Mouse (Mus musculus) cerebellum, adult 11-12 months (tissue): Measurements from ENCODE around the gene Ap1s1.

Source experiments
- DNase-seq: peaks from one replicate; pipeline ENCODE4 v3.0.0; 2022

Gene Ap1s1

DNA sequence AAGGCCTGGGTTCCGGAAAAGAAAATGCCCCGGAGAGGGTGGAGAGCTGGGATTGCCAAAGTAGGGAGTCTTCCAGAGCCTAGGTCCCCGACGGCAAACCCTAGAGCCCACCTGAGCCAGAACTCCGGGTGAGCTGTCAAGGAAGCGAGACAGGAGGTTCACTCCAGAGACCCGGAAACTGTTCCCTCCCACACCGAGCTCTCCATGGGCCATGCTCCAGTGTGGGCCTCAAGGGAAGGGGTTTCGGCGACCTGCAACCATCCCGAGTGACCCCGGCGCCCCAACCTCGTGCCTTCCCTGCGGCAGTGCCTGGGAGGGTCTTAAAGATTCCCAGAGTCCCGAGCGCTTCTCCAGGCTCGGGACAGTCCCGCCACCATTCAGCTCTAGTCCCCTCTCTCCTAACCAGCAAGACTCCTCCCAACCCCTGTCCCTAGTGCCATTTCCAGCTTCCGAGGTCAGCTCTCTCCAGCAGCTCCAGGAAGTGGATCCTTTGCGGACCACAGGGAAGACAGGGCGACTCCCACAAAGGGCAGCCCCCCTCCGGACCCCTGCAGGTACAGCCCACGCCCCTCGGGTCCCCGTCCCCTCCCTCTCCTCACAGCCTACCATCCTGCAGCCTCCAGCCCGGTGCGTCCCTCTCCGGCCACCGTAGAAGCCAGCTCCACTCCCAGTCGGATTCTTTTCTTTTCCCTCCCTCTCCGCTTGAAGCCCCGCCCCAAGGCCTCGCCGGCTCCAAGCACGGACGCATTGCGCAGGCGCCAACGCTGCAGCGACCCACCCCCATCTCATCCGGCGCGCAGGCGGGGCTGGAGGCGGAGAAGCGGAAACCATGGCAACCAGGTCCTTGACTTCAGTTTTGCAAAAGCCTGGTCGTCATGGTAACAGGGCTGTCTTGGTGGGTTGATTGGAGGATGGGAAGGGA is at the start of gene Ap1s1:
Gene Ap1s1, minus strand, starts transcription at position 734 of the 922 bp plus-strand sequence.
- DNase-seq: peak; percentile 99

- DNase-seq: no peak
Measured at GRCm38 (mm10) chr5:137095135-137095534, 49.2 kb upstream of the Ap1s1 start.

GRCm38 (mm10) chr5:137093720-137094119 is 47.8 kb upstream of the Ap1s1 start:
- no peak for DNase-seq

GRCm38 (mm10) chr5:137091560-137091959 is 45.6 kb upstream of the Ap1s1 start:
- DNase-seq: no peak

DNA sequence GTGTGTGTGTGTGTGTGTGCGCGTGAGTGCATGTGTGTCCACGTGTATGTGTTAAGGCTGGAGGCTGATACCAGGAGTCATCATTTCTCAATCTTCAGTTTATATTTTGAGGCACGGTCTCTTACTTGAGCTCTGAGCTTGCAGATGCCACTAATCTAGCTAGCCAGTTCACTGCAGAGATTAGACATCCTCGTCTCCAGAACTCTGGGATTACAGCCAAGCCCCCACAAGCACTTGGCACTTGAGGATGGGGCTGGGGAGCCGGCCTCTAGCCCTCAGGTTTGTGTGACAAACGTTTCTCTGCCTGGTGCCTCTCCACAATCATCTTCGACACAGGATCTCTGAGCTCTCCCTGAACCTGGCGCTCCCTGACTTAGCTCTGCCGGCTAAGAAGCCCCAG is 44.9 kb upstream of the Ap1s1 start:
- DNase-seq: no peak

DNA sequence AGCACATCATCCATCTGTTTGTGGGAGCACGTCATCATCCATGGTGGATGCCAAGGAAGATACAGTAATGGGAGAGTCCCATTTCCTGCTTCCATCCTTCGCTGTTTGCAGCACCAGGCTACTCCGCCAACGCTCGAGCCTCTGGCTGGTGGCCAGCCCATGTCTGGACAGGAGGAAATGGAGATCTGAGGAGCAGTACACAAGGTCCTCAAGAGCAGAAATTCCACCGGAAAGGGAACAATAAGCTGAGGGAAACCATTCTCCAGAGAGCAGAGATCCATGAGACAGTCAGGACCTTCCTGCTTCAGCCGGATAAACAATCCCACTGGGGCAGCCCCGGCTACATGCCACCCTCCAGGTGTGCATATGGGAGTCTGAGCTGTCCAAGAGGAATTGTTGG is 41.5 kb upstream of the Ap1s1 start:
- no peak for DNase-seq

DNA sequence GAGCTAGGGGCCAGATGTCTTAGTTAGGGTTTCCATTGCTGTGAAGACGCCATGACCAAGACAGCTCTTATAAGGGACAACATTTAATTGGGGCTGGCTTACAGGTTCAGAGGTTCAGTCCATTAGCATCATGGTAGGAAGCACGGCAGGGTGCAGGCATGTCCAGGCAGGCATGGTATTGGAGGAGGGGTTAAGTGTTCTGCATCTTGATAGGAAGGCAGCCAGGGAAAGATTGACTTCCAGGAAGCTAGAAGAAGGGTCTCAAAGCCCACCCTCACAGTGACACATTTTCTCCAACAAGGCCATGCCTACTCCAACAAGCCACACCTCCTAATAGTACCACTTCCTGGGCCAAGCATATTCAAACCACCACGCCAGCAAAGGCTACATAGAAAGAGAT is 39.8 kb upstream of the Ap1s1 start:
- DNase-seq: no peak

- DNase-seq: no peak
Measured at GRCm38 (mm10) chr5:137085021-137085420, 39.1 kb upstream of the Ap1s1 start.

- DNase-seq: no peak
Measured at GRCm38 (mm10) chr5:137083051-137083450, 37.1 kb upstream of the Ap1s1 start.

- DNase-seq: no peak
Measured at GRCm38 (mm10) chr5:137079849-137080248, 33.9 kb upstream of the Ap1s1 start.

DNA sequence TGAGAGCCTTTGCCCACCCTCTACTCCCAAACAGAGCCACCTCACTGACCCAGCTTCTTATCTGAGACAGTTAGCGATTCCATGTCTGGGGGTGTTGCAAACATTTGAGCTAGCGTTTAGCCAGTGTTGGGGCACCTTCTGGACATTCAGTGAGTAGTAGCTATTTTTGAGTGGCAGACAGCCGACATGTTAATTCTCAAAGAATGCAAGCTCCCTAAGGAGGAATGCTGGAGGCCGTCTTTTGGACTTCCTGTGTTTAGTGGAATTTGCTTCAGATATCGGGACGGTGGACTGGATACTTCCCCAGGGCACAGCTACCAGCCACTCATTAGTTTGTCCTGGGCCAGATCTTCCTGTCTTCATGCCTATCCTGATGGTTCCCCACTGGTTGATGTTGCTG is 32.7 kb upstream of the Ap1s1 start:
- DNase-seq: no peak

- DNase-seq: no peak
Measured at GRCm38 (mm10) chr5:137078041-137078440, 32.1 kb upstream of the Ap1s1 start.

- DNase-seq: no peak
Measured at GRCm38 (mm10) chr5:137077187-137077586, 31.3 kb upstream of the Ap1s1 start.

GRCm38 (mm10) chr5:137076191-137076930 is 30.4 kb upstream of the Ap1s1 start:
- peak; percentile 15 for DNase-seq

DNA sequence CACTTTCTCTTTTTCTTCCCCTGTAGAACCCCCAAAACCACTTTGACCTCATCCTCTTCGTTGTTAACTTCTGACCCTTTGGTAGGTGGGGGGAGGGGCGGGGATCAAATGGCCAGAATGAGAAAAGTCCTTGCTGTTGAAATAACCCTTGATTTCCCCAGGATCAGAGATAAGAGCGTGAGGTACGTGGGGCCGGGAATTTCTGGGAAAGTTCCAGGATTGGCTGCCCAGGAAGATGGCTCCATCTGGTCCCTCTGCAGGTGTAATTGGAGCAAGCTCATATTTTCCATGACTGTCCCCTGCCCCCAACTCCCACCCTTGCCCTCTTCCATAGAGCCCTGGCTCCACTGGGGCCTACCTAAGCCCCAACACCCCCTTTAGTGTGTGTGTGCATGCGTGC is 29.8 kb upstream of the Ap1s1 start:
- DNase-seq: peak; percentile 48

DNA sequence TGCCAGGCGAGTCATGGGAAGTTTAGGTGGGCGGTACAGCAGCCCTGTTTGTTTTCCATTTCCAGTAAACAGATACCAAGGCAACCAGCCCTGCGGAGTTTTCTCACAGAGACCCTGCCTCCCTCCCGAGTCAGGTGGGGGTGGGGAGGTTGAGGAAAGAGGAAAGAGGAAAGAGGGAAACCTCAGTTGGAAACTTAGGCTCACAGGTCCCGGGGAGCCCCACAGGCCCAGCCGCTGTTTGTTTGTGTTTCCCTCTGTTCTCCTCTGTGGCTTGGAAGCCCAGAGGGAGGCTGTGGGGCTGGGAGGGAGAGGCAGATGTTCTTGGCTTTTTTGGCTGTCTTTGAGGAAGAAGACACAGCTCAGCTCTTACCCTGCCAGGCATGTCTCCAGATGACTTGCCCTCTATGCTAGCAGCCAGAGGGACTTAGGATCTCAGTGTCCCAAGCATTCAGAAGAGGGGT is 28.3 kb upstream of the Ap1s1 start:
- DNase-seq: no peak

- no peak for DNase-seq
Measured at GRCm38 (mm10) chr5:137073141-137073540, 27.2 kb upstream of the Ap1s1 start.

GRCm38 (mm10) chr5:137072079-137072960 is 26.4 kb upstream of the Ap1s1 start, which contains the start of gene Serpine1:
Gene Serpine1 (minus strand): TSS chr5:137072268.
- peak; percentile 39 for DNase-seq

- DNase-seq: no peak
Measured at GRCm38 (mm10) chr5:137070881-137071605, 25.1 kb upstream of the Ap1s1 start.

DNA sequence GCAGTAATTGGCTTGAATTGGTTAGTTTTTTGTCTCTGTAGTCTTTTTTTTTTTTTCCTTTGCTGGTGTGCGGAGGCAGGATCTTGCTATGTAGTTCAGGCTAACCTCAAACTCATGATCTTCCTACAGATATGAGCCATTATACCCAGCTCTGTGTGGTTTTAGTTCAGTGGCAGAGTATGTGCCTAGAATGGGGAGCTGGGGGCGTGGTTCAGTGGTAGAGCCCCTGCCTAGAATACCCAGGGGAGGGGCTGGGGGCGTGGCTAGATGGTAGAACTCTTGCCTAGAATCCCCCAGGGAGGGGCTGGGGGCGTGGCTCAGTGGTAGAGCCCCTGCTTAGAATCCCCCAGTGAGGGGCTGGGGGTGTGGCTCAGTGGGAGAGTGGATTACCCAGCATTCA is 22.8 kb upstream of the Ap1s1 start:
- DNase-seq: no peak

GRCm38 (mm10) chr5:137065923-137066322 is 20.0 kb upstream of the Ap1s1 start:
- no peak for DNase-seq

DNA sequence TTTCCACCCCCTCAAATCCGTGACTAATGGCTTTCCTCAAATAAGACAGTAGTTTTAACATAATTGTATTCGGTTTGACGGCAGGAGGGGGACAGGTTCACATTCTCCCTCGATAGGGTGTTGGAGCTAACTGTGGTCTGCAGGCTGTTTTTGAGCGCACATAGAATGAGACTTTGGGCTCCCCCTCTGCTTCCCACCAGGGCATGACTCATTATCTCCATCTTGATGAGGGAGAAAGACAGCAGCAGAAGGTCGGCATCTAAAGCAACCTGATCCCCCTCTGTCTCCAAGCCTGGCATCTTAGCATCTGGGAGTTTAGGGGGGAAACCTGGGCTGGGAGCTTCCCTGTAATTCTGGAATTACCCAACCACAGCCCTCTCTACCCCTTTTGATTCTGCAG is 19.5 kb upstream of the Ap1s1 start:
- DNase-seq: no peak
